Mouse (Mus musculus) liver, embryonic 15.5 days (tissue): Measurements from ENCODE around the gene Ear14. TPM values are rescaled to one million over a fixed set of nuclear protein-coding genes. Genes with fewer than 3 reads are reported as not detected.

Source experiments
- ATAC-seq: fragments of 200-750 bp; cut with Nextera tagmentation; 2 replicates; pipeline ENCODE4 v1.8.0; 2017; ENCODE audit warnings: moderate number of reproducible peaks, mild to moderate bottlenecking, moderate library complexity; ENCODE audit not compliant: insufficient read depth
- H3K27ac ChIP-seq: fragments of 300-500 bp; sonication (generic); replicated peaks from 2 replicates; pipeline ENCODE4 v1.5.1; 2015; ENCODE audit warnings: mild to moderate bottlenecking, inconsistent platforms
- H3K27me3 ChIP-seq: fragments of 300-500 bp; sonication (generic); 2 replicates; pipeline ENCODE4 v1.6.1; 2015; ENCODE audit warnings: mild to moderate bottlenecking, inconsistent platforms
- H3K36me3 ChIP-seq: fragments of 300-500 bp; sonication (generic); replicated peaks from 2 replicates; pipeline ENCODE4 v1.6.1; 2015; ENCODE audit warnings: moderate library complexity, mild to moderate bottlenecking, inconsistent platforms
- H3K4me1 ChIP-seq: fragments of 300-500 bp; sonication (generic); replicated peaks from 2 replicates; pipeline ENCODE4 v1.6.1; 2015; ENCODE audit warnings: inconsistent platforms
- H3K4me2 ChIP-seq: fragments of 300-500 bp; sonication (generic); 2 replicates; pipeline ENCODE4 v1.6.1; 2015; ENCODE audit warnings: moderate library complexity, mild to moderate bottlenecking, inconsistent platforms
- H3K4me3 ChIP-seq: fragments of 300-500 bp; sonication (generic); replicated peaks from 2 replicates; pipeline ENCODE4 v1.5.1; 2015; ENCODE audit warnings: mild to moderate bottlenecking, inconsistent platforms
- H3K9ac ChIP-seq: fragments of 300-500 bp; sonication (generic); 2 replicates; pipeline ENCODE4 v1.6.1; 2015; ENCODE audit warnings: moderate library complexity, mild to moderate bottlenecking, inconsistent platforms
- H3K9me3 ChIP-seq: fragments of 300-500 bp; sonication (generic); replicated peaks from 2 replicates; pipeline ENCODE4 v1.6.1; 2016; ENCODE audit warnings: inconsistent platforms
- WGBS: fragments of 180-500 bp; shearing (Covaris S2); methylation state at CpG from one replicate; pipeline ENCODE4 v1.1.7; 2015; ENCODE audit warnings: mixed read lengths; ENCODE audit not compliant: insufficient replicate concordance; 5-methylcytosine and 5-hydroxymethylcytosine counted together
- polyA plus RNA-seq: library from polyadenylated mRNA; unstranded; fragments of >200 nt; fragmentation: Nextera tagmentation; extraction: Ambion mirVana; gene quantifications from 2 replicates; pipeline ENCODE4 v1.2.1, GENCODE M21; 2015

Ear14 gene
- polyA plus RNA-seq, 1 experiment from 2014 or later = not detected

- Histone ChIP-seq H3K4me2 (no peak overlapping the region), H3K4me1 (no peaks in the 10 kb centered on the region), H3K27me3 (no peaks in the 10 kb centered on the region), H3K9me3 (no peaks in the 10 kb centered on the region), H3K9ac (no peak overlapping the region), H3K27ac (no peak overlapping the region), H3K4me3 (no peak overlapping the region), H3K36me3 (no peaks in the 10 kb centered on the region)
- 56% methylated on average over 1 of the region's 1 CpGs for WGBS
- no peak for ATAC-seq
These were observed 50.4 kb downstream of the Ear14 start for GRCm38 (mm10) chr14:51253569-51253968.

Other genes with a start within 250 kb of the Ear14 start
- gene Pnp2, start 247.4 kb upstream of the Ear14 start, polyA plus RNA-seq = 9.8 and 10.0 TPM in 2 replicates
- 0.07 TPM in 1 of 2 replicates, not detected in the other for gene Rnase10, start 195.6 kb upstream of the Ear14 start, polyA plus RNA-seq
- not detected in 2 replicates for gene Rnase9, start 161.5 kb upstream of the Ear14 start, polyA plus RNA-seq
- not detected in 2 replicates for gene Rnase11, start 153.2 kb upstream of the Ear14 start, polyA plus RNA-seq
- gene Rnase12, start 145.7 kb upstream of the Ear14 start, polyA plus RNA-seq = 1.2 and 1.7 TPM in 2 replicates
- not detected in 2 replicates for gene Olfr750, start 129.0 kb upstream of the Ear14 start, polyA plus RNA-seq
- gene Rnase4, start 112.3 kb upstream of the Ear14 start, polyA plus RNA-seq = 23.0 and 23.7 TPM in 2 replicates
- gene Ang, start 112.2 kb upstream of the Ear14 start, polyA plus RNA-seq = 6.8 and 7.4 TPM in 2 replicates
- gene Eddm3b, start 89.0 kb upstream of the Ear14 start, polyA plus RNA-seq = not detected in 2 replicates
- 3.3 and 5.1 TPM in 2 replicates for gene Rnase6, start 79.5 kb upstream of the Ear14 start, polyA plus RNA-seq
- gene Rnase1, start 56.6 kb upstream of the Ear14 start, polyA plus RNA-seq = 0.12 and 0.39 TPM in 2 replicates
- gene Rnase2b, start 41.1 kb upstream of the Ear14 start, polyA plus RNA-seq = not detected in 2 replicates
- not detected in 2 replicates for gene Ang2, start 4.2 kb upstream of the Ear14 start, polyA plus RNA-seq
- gene Rnase2a, start 52.7 kb downstream of the Ear14 start, polyA plus RNA-seq = not detected in 2 replicates
- gene Gm7247, start 158.4 kb downstream of the Ear14 start, polyA plus RNA-seq = not detected in 2 replicates
- not detected in 2 replicates for gene Vmn2r88, start 207.4 kb downstream of the Ear14 start, polyA plus RNA-seq
- gene Vmn2r89, start 248.5 kb downstream of the Ear14 start, polyA plus RNA-seq = not detected in 2 replicates